Mouse (Mus musculus) layer of hippocampus, postnatal 10 days (tissue): ENCODE measurements at regions not wholly inside any gene's neighbourhood (a gene's known extent, or its start where the extent isn't known, plus 50 kb on each side); places are given as distances from the start of the nearest gene placed in this dataset.
"Not testable (repeated sequence)": the region's sequence is repeated elsewhere in the genome, so short reads cannot be mapped to it uniquely, and the experiment has no call there.

Experiments
- DNase-seq, 2 experiments: peaks; one replicate each; pipeline ENCODE4 v3.0.0; 2021; ENCODE audit warnings: low spot score in 2 of 2

DNA sequence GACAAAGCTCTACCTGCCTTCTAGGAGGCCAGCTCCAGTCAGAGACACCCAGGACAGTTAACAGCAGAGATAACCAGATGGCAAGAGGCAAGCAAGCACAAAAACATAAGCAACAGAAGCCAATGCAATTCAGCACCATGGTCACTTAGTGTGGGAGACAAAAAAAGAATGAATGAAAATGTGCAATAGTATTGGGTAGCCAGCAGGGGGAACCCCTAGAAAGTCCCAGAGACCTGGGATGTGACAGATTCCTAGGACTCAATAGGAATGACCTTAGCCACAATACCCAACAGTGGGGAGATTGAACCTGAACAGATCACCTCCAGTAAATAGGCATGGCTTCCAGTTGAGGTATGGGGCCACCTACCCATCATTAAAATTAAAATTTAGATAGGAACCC lies 409.0 kb upstream of the St6gal2 start:
- DNase-seq = no peak

DNA sequence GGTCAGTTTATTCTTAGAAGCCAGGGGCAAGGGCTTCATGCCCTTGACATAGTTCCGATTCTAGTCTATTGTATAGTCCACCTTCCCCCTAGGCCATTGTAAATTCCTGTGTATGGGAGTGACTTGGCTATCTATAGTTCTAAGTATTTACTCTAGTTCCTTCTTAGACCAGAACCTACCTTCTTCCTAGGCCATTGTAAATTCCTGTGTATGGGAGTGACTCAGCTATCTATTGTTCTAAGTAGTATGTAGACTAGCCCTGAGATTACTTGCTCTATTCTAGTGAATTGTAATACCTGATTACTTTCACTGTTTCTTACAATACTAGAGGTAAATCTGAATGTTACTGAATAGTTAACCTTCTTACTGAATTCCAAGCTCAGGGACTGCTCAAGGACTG lies 405.0 kb upstream of the St6gal2 start:
- not testable (repeated sequence) for DNase-seq

DNA sequence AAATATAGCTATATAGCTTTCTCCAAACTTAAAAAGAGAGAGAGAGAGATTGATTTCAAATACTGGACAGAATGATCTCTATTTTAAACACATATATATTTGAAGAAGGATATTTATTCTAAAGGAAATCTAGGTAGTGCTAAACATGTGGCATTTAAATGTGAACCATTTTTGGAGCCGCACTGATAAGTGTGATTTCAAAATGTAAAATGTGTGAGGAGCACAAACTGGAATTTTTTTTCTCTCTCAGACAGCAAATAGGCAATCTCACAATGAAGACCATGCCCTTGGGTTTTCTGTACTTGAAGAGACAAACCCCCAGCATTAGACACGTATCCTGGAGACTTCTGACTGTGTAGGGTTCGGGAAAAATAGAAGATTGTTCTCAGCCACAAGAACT lies 376.8 kb upstream of the St6gal2 start:
- DNase-seq = no peak

DNA sequence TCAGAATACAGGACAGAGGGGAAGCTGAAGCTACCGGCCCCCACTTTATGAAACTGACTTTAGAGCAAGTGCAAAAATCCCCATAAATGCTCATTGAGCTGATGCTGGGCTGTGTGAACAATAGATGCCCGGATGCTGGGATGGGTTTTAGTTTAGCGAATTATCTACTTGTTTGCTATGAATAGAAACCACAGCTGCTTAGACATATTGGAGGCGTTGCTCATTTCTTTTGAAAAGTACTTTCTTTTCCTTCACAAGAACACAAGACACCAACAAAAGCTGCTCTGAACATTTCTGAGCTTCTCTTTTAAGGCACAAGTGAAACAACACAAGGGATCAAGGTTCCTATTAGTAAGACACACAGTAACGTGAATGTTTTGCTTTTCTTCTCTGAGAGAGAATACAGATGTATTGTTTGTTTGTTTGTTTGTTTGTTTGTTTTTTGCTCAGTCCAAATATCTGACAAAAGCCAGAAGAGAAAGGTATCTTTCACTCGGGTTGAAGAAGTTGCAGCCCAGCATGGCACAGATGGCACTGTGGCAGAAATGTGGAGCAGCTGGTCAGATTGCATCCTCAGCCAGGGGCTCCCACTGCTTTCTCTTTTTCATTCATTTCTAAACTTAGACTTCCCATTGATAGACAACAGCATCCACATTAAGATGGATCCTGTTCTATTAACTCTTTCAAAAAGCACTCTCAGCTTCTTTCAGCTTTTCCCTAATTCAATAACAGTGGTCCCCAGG lies 361.7 kb upstream of the St6gal2 start:
- peak in 1 of 2 experiments; percentile 15 for DNase-seq

DNA sequence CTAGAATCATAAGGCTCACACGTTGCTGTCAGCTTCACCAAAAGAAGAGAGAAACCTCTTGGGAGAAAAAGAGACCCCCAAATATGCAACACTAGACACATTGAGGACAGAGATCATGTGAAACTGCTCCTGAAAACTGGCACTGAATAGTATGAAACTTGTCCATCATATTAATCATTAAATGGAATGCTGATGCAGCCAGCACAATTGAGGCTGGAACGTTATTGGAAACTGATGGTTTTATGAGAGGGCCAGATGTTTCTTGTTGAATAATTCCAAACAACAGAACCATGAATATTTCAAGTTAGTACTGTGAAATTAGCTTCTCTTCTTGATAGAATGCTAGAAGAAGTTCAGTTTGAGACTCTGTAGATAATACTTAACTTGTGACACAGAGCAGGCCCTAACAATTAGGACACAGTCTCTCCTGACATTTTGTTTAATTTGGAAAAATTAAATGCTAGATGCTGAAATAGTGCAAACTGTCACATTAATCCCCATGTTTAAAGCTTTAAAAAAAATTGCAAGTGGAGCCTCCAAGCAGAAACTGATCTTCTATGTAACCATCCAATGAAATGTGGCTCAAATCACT lies 354.4 kb upstream of the St6gal2 start:
- no peak for DNase-seq

DNA sequence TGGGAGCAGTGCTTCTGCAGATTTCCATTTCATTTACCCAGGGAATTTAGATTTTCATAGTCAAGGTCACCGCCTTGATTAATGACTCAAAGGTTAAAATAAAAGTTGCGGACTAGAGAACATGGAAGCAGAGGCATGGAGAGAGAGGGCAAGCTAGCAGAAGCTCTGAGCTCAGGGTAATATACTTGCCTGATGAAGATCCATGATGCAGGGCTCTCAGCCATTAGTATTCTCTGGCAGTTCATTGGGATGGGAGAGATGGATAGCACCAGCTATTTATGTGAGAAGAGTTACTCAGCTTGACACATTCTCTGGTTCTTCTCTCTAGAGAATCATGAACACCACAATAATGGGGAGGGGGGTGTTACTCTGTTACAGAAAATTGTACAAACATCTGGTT lies 341.7 kb upstream of the St6gal2 start:
- DNase-seq = no peak

DNA sequence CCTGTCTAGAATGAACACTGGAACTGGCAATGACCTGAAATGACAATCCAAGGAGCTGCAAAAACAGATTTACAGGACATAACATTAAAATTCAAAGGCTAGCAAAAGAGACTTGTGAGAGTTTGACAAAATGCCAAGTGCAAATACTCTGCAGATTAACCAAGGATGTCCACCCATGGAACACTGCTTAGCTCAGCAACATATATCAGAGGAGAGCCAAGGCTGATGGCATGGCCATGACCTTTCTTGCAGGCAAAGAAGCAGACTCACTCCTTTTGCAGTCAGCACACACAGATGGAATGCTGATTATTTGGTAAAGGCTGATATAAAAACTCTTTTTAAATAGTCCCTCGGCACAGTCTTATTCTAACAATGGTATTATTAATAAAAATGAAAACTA lies 320.3 kb upstream of the St6gal2 start:
- no peak for DNase-seq

DNA sequence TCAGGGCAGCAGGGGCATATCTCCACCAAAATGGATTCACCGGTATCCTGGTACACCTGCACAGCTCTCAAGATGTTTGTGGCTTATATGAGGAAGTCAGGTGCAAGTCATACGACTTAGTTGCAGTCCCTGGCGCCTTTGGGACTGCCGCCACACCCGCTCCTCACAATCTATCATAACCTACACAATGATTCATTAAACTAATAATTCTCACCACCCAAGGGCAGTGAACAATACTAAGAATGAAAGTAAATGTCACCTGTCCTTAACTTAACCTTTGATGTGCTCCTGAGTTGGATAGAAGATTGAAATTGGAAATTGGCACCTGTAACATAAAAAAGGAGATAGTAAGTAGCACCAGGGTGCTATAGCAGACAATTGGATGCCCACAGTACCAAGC lies 315.1 kb upstream of the St6gal2 start:
- DNase-seq = not testable (repeated sequence)
